19 mouse cellular contexts compared by ENCODE assay signal in genomic region chr13:3544077-3544874, GRCm38 (mm10). TPM values are rescaled to one million over a fixed set of nuclear protein-coding genes. Genes with fewer than 3 reads are reported as not detected.
DNase-seq lines count a peak whose midpoint lies in the region; ATAC-seq and TF ChIP-seq lines count a peak whose summit lies in the region.
"Had no signal": no experiment of that assay in that cellular context is flagged by ENCODE, and none has a peak within 500 bp of the region (broad histone marks: within the 10 kb centered on the region; RNA-seq: fewer than 3 reads in every experiment).

No protein-coding gene starts in this region.

- peaks cover 10% of the 10 kb centered on the region for H3K79me2 ChIP-seq in heart, adult 2 months (replicated peaks; ENCODE audit: control insufficient read depth, insufficient read depth, low read length)

- H3K9me3 ChIP-seq in lung, postnatal 0 days (ENCODE audit: low read length), result no peaks in the 10 kb centered on the region
- no peaks in the 10 kb centered on the region for H3K9me3 ChIP-seq in liver, embryonic 13.5 days (replicated peaks)
- H3K9me3 ChIP-seq: forebrain, embryonic 13.5 days; heart, embryonic 12.5 days; midbrain, embryonic 10.5 days had no signal

- TF ChIP-seq EP300 in heart, adult 2 months (IDR thresholded peaks at IDR 0.05; ENCODE audit: insufficient read depth, low read depth, low read length), result no peak
- no peak for TF ChIP-seq EP300 in lung, postnatal 0 days (IDR thresholded peaks at IDR 0.05)

- 82% methylated on average over 4 of the region's 4 CpGs for WGBS in heart, adult 2 months
- WGBS in lung, postnatal 0 days, result 82% methylated on average over 4 of the region's 4 CpGs
- 78% methylated on average over 4 of the region's 4 CpGs for WGBS in liver, embryonic 13.5 days (ENCODE audit: insufficient replicate concordance)

- H3K36me3 ChIP-seq in heart, adult 2 months (ENCODE audit: control insufficient read depth, insufficient read depth, low read length), result peaks cover 62% of the 10 kb centered on the region
- 0 out of 2 replicates have a peak, but pooled peaks cover 5% of the 10 kb centered on the region for H3K36me3 ChIP-seq in lung, postnatal 0 days (ENCODE audit: insufficient read depth, low read length)
- H3K36me3 ChIP-seq in liver, embryonic 13.5 days, result peaks cover 12% of the 10 kb centered on the region

- peak overlapping the region; percentile 24 for H3K27ac ChIP-seq in heart, adult 2 months
- no peak overlapping the region for H3K27ac ChIP-seq in lung, postnatal 0 days (ENCODE audit: low read length)
- H3K27ac ChIP-seq in liver, embryonic 13.5 days, result no peak overlapping the region
- H3K27ac ChIP-seq: forebrain, embryonic 13.5 days; left cerebral cortex, adult 2 months; midbrain, embryonic 10.5 days had no signal

- no peak overlapping the region for H3K9ac ChIP-seq in heart, adult 2 months (ENCODE audit: low read depth, low read length)
- H3K9ac ChIP-seq in lung, postnatal 0 days (replicated peaks; ENCODE audit: low read depth), result no peak overlapping the region
- H3K9ac ChIP-seq in liver, embryonic 13.5 days, result no peak overlapping the region
- H3K9ac ChIP-seq: forebrain, embryonic 13.5 days; heart, embryonic 12.5 days had no signal

- TF ChIP-seq POLR2A in heart, adult 2 months (IDR thresholded peaks at IDR 0.05; ENCODE audit: insufficient read depth, low read depth, low read length), result no peak

- intact Hi-C loops in heart, adult 2 months (cut with DNase I), result loop anchor here (10.0 kb wide), 1 partner anchor 351 kb away; no protein-coding TSS in a partner anchor
- intact Hi-C loops in heart, postnatal 25 days (cut with DNase I), result no loop called here

- H3K4me3 ChIP-seq in heart, adult 2 months, result no peak overlapping the region
- H3K4me3 ChIP-seq in lung, postnatal 0 days (ENCODE audit: low read depth, low read length), result no peak overlapping the region
- no peak overlapping the region for H3K4me3 ChIP-seq in liver, embryonic 13.5 days (replicated peaks)
- H3K4me3 ChIP-seq: forebrain, embryonic 13.5 days; heart, embryonic 12.5 days; left cerebral cortex, adult 2 months; midbrain, embryonic 10.5 days had no signal

- H3K27me3 ChIP-seq in heart, adult 2 months (ENCODE audit: control insufficient read depth, insufficient read depth, low read length), result no peaks in the 10 kb centered on the region
- no peaks in the 10 kb centered on the region for H3K27me3 ChIP-seq in lung, postnatal 0 days (replicated peaks; ENCODE audit: insufficient read depth, low read length)
- H3K27me3 ChIP-seq in liver, embryonic 13.5 days, result no peaks in the 10 kb centered on the region
- H3K27me3 ChIP-seq: forebrain, embryonic 13.5 days; heart, embryonic 12.5 days had no signal

- H3K4me2 ChIP-seq in lung, postnatal 0 days (replicated peaks; ENCODE audit: low read depth, low read length), result no peak overlapping the region
- no peak overlapping the region for H3K4me2 ChIP-seq in liver, embryonic 13.5 days
- H3K4me2 ChIP-seq: forebrain, embryonic 13.5 days had no signal

- peak; percentile 22; the same call in 1 of the 2 replicates for TF ChIP-seq CTCF in heart, adult 2 months (IDR thresholded peaks at IDR 0.05)
- TF ChIP-seq CTCF in lung, postnatal 0 days (IDR thresholded peaks at IDR 0.05), result peak; percentile 20; the same call in 1 of the 2 replicates

- DNase-seq in heart, adult 2 months, result no peak
- DNase-seq in heart, postnatal 25 days (ENCODE audit: low spot score), result no peak
- DNase-seq in lung, postnatal 0 days (ENCODE audit: low spot score), result no peak
- no peak for DNase-seq in lung, postnatal 25 days (ENCODE audit: low spot score)
- no peak for DNase-seq in liver, embryonic 13.5 days
- no peak for DNase-seq in right cerebral cortex, postnatal 10 days (ENCODE audit: low spot score in 2 of 2)
- DNase-seq in adrenal gland, postnatal 4 days (ENCODE audit: low spot score in 2 of 2), result no peak
- DNase-seq: gastrocnemius, postnatal 25 days; heart, postnatal 4 days; kidney, adult 8-10 months; kidney, postnatal 14 days; left cerebral cortex, postnatal 4 days; lung, postnatal 10 days; thymus, postnatal 14 days had no signal

- H3K4me1 ChIP-seq in heart, adult 2 months (ENCODE audit: control insufficient read depth, insufficient read depth, low read length), result peaks cover 27% of the 10 kb centered on the region
- H3K4me1 ChIP-seq in lung, postnatal 0 days (ENCODE audit: insufficient read depth, low read depth, low read length), result peaks cover 15% of the 10 kb centered on the region
- peaks cover 67% of the 10 kb centered on the region for H3K4me1 ChIP-seq in liver, embryonic 13.5 days (replicated peaks)

- no peak for ATAC-seq in lung, postnatal 0 days
- ATAC-seq in liver, embryonic 13.5 days (ENCODE audit: low read depth), result peak; percentile 55; the same call in 1 of the 2 replicates
- ATAC-seq: forebrain, embryonic 13.5 days; hindbrain, embryonic 16.5 days had no signal

RNA-seq across cellular contexts. Expression of gene Gdi2, which starts 6.4 kb away (rescaled TPM):
- total RNA-seq in heart, adult 2 months (2021), result 100 to 1,000 TPM; 243 to 262 TPM
- polyA plus RNA-seq in heart, adult 2 months (2012; rRNA removed), result 71.4 and 114 TPM in 2 replicates
- 100 to 1,000 TPM; 241 to 258 TPM for total RNA-seq in heart, postnatal 25 days (2021)
- 322 and 323 TPM in 2 replicates for polyA plus RNA-seq in lung, postnatal 0 days (2015; fragmentation: Nextera tagmentation; extraction: Ambion mirVana)
- polyA plus RNA-seq in liver, embryonic 13.5 days (2015; fragmentation: Nextera tagmentation; extraction: Ambion mirVana), result 188 and 213 TPM in 2 replicates
- 100 to 1,000 TPM; 369 to 394 TPM for total RNA-seq in adrenal gland, postnatal 4 days (2021)
